Mouse (Mus musculus): Measurements from ENCODE around the gene Samd15. TPM values are rescaled to one million over a fixed set of nuclear protein-coding genes. Genes with fewer than 3 reads are reported as not detected.
"Not testable (repeated sequence)": the region's sequence is repeated elsewhere in the genome, so short reads cannot be mapped to it uniquely, and the experiment has no call there.

Samd15 gene
- total and polyA plus RNA-seq, 3 experiments: 0.62 to 24.0 TPM; not detected in 1

GRCm38 (mm10) chr12:87199206-87199972 is at the start of gene Samd15 (continued):
- TF ChIP-seq TCF12 (IDR thresholded peaks at IDR 0.05; ENCODE audit: low read depth, low read length): 0 out of 2 replicates have a peak, but pooled peaks have one; percentile 5
- no peak for TF ChIP-seq MYC (IDR thresholded peaks at IDR 0.05; ENCODE audit: low read depth, low read length)
- TF ChIP-seq E2F4 (IDR thresholded peaks at IDR 0.05; ENCODE audit: borderline replicate concordance, low read depth, low read length): 0 out of 2 replicates have a peak, but pooled peaks have one; percentile 33

DNA sequence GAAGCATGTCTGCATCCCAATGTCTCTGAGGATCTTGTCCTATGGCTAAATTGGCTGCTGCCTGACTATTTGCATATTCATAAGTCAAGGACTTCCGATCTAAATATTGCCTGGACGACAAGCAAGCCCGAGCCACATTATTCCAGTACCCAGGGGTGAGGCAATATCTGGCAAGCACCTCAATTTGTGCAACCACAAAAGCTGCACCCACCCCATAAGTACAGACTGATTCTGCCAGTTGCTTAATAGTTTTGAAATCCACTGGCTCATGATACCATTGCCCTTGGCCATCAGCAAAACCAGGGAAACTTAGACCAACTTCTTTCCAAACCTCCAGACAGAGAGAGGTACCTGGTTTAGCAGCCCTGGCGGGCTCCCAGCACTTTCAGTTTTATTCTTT is 45.1 kb upstream of the Samd15 start:
- not testable (repeated sequence) for H3K79me2 ChIP-seq (ENCODE audit: control insufficient read depth, insufficient read depth, low read length, poor library complexity); H3K36me3 ChIP-seq (ENCODE audit: control insufficient read depth in 1 of 2, insufficient read depth in 2 of 2, low read length in 2 of 2); H3K27ac ChIP-seq (ENCODE audit: control insufficient read depth, low read depth, low read length); H3K9ac ChIP-seq (ENCODE audit: control insufficient read depth, low read depth, low read length, poor library complexity, severe bottlenecking); DNase-seq (ENCODE audit: low read depth, low spot score); H3K27me3 ChIP-seq (ENCODE audit: control insufficient read depth in 1 of 2, insufficient read depth in 2 of 2, low read length in 2 of 2); H3K4me1 ChIP-seq (ENCODE audit: control insufficient read depth in 1 of 2, insufficient read depth in 2 of 2, low read length in 2 of 2); H3K9me3 ChIP-seq (replicated peaks; ENCODE audit: insufficient read depth, low read length); H3K4me3 ChIP-seq (ENCODE audit: control insufficient read depth in 1 of 2, insufficient read depth in 1 of 2, low read depth in 2 of 2, low read length in 2 of 2)

- peaks cover 16 to 18% of the 10 kb centered on the region in 2 experiments for H3K4me1 ChIP-seq (ENCODE audit: control insufficient read depth in 1 of 2, insufficient read depth in 2 of 2, low read length in 2 of 2)
- H3K27ac ChIP-seq (ENCODE audit: control insufficient read depth, low read depth, low read length): no peak overlapping the region
- H3K9ac ChIP-seq (ENCODE audit: control insufficient read depth, low read depth, low read length, poor library complexity, severe bottlenecking): no peak overlapping the region
- H3K9me3 ChIP-seq (replicated peaks; ENCODE audit: insufficient read depth, low read length): no peaks in the 10 kb centered on the region
- TF ChIP-seq CHD2 (IDR thresholded peaks at IDR 0.05; ENCODE audit: low read length) (no peak), CTCF (IDR thresholded peaks at IDR 0.05 in 2 of 3, conservative IDR thresholded peaks at IDR 0.05 in 1 of 3; ENCODE audit: control insufficient read depth in 1 of 3, insufficient read depth in 1 of 3, low read depth in 2 of 3, low read length in 3 of 3, poor library complexity in 1 of 3, severe bottlenecking in 1 of 3) (no peak), NRF1 (IDR thresholded peaks at IDR 0.05; ENCODE audit: insufficient read depth, low read depth, low read length, poor library complexity, severe bottlenecking) (no peak), POLR2A (IDR thresholded peaks at IDR 0.05; ENCODE audit: control insufficient read depth in 1 of 2, insufficient read depth in 1 of 2, low read depth in 1 of 2, low read length in 2 of 2, poor library complexity in 1 of 2) (no peak), UBTF (IDR thresholded peaks at IDR 0.05; ENCODE audit: borderline replicate concordance, insufficient read depth, low read depth, low read length) (no peak), USF2 (IDR thresholded peaks at IDR 0.05; ENCODE audit: borderline replicate concordance in 1 of 2, insufficient read depth in 1 of 2, low read depth in 1 of 2, low read length in 2 of 2) (no peak), SIN3A (IDR thresholded peaks at IDR 0.05; ENCODE audit: low read length) (no peak), ZMIZ1 (IDR thresholded peaks at IDR 0.05; ENCODE audit: low read depth, low read length) (no peak), ETS1 (IDR thresholded peaks at IDR 0.05; ENCODE audit: low read depth, low read length) (no peak), E2F4 (IDR thresholded peaks at IDR 0.05; ENCODE audit: borderline replicate concordance, low read depth, low read length) (no peak), EP300 (IDR thresholded peaks at IDR 0.05; ENCODE audit: low read depth in 1 of 2, low read length in 2 of 2) (no peak), GABPA (IDR thresholded peaks at IDR 0.05; ENCODE audit: low read depth, low read length) (no peak), GATA1 (IDR thresholded peaks at IDR 0.05; ENCODE audit: low read depth, low read length) (no peak), MAX (IDR thresholded peaks at IDR 0.05; ENCODE audit: low read length) (no peak), HCFC1 (IDR thresholded peaks at IDR 0.05; ENCODE audit: low read depth, low read length) (no peak), RAD21 (IDR thresholded peaks at IDR 0.05; ENCODE audit: low read depth, low read length) (no peak), MEF2A (IDR thresholded peaks at IDR 0.05; ENCODE audit: extremely low read depth, insufficient replicate concordance, low read depth, low read length, poor library complexity, severe bottlenecking) (no peak), MAFK (IDR thresholded peaks at IDR 0.05; ENCODE audit: borderline replicate concordance, low read depth, low read length) (no peak), RCOR1 (IDR thresholded peaks at IDR 0.05; ENCODE audit: low read depth, low read length) (no peak)
- peaks cover 0 to 21% of the 10 kb centered on the region in 2 experiments; a peak in 2 of 4 replicates for H3K36me3 ChIP-seq (ENCODE audit: control insufficient read depth in 1 of 2, insufficient read depth in 2 of 2, low read length in 2 of 2)
- H3K79me2 ChIP-seq (ENCODE audit: control insufficient read depth, insufficient read depth, low read length, poor library complexity): no peaks in the 10 kb centered on the region
- H3K27me3 ChIP-seq (ENCODE audit: control insufficient read depth in 1 of 2, insufficient read depth in 2 of 2, low read length in 2 of 2): no peaks in the 10 kb centered on the region
- DNase-seq (ENCODE audit: low read depth, low spot score): no peak
- H3K4me3 ChIP-seq (ENCODE audit: control insufficient read depth in 1 of 2, insufficient read depth in 1 of 2, low read depth in 2 of 2, low read length in 2 of 2): no peak overlapping the region
Observed at GRCm38 (mm10) chr12:87157361-87157760, 42.2 kb upstream of the Samd15 start.

Measured in MEL (cell line).